Mouse (Mus musculus) midbrain, embryonic 14.5 days (tissue): ENCODE data around the gene Tacstd2. TPM values are rescaled to one million over a fixed set of nuclear protein-coding genes. Genes with fewer than 3 reads are reported as not detected.
A peak's percentile ranks its signal among the peaks of the same experiment; 100 is the strongest.

Experiments used
- ATAC-seq: fragments of 200-750 bp; cut with Nextera tagmentation; 2 replicates; pipeline ENCODE4 v1.8.0; 2017; ENCODE audit warnings: moderate number of reproducible peaks, moderate library complexity; ENCODE audit not compliant: low FRiP score, low TSS enrichment
- DNase-seq: peaks from one replicate; pipeline ENCODE4 v3.0.0-alpha.2; 2015
- H3K27ac ChIP-seq: fragments of 300-500 bp; sonication (generic); replicated peaks from 2 replicates; pipeline ENCODE4 v1.5.1; 2014; ENCODE audit warnings: mild to moderate bottlenecking, low read depth, low read length, moderate library complexity
- H3K27me3 ChIP-seq: fragments of 300-500 bp; sonication (generic); 2 replicates; pipeline ENCODE4 v1.6.1; 2014; ENCODE audit warnings: low read length, control low read depth, mixed read lengths; ENCODE audit not compliant: control insufficient read depth, insufficient read depth
- H3K36me3 ChIP-seq: fragments of 300-500 bp; sonication (generic); 2 replicates; pipeline ENCODE4 v1.6.1; 2014; ENCODE audit warnings: low read length, control low read depth; ENCODE audit not compliant: control insufficient read depth, insufficient read depth
- H3K4me1 ChIP-seq: fragments of 300-500 bp; sonication (generic); 2 replicates; pipeline ENCODE4 v1.6.1; 2014; ENCODE audit warnings: mild to moderate bottlenecking, antibody characterized with exemption, low read length, control low read depth; ENCODE audit not compliant: control insufficient read depth, insufficient read depth
- H3K4me2 ChIP-seq: fragments of 300-500 bp; sonication (generic); 2 replicates; pipeline ENCODE4 v1.6.1; 2014; ENCODE audit warnings: mild to moderate bottlenecking, low read length, moderate library complexity
- H3K4me3 ChIP-seq: fragments of 300-500 bp; sonication (generic); replicated peaks from 2 replicates; pipeline ENCODE4 v1.5.1; 2014; ENCODE audit warnings: low read depth, low read length
- H3K9ac ChIP-seq: fragments of 300-500 bp; sonication (generic); replicated peaks from 2 replicates; pipeline ENCODE4 v1.6.1; 2014; ENCODE audit warnings: mild to moderate bottlenecking, low read length, moderate library complexity
- H3K9me3 ChIP-seq: fragments of 300-500 bp; sonication (generic); 2 replicates; pipeline ENCODE4 v1.6.1; 2016; ENCODE audit warnings: low read length, control low read depth, mixed read lengths; ENCODE audit not compliant: control insufficient read depth
- WGBS: fragments of 180-500 bp; shearing (Covaris S2); extraction: QIAGEN DNeasy Blood & Tissue Kit; methylation state at CpG from one replicate; pipeline ENCODE4 v1.1.7; 2014; 5-methylcytosine and 5-hydroxymethylcytosine counted together
- polyA plus RNA-seq: library from polyadenylated mRNA; unstranded; fragments of >200 nt; fragmentation: Nextera tagmentation; extraction: Ambion mirVana; gene quantifications from 2 replicates; pipeline ENCODE4 v1.2.1, GENCODE M21; 2014

Tacstd2 gene
- 0.91 and 0.94 TPM in 2 replicates for polyA plus RNA-seq

DNA sequence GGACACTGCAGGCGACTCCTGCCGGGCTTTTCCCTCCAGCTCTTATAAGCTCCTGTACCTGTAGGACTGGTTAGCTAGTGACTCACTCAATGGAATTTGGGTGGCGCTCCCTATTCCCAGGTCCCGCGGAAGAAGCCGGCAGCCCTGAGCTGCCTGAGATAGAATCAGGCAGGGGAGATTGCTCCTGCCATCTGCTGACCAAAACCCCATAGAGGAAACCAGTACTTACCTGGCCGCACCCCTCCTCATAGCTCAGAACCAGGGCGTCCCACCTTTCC, at the start of gene Tacstd2:
Gene Tacstd2 (minus strand): TSS at position 20 of the 278 bp plus-strand sequence.
- ATAC-seq, result no peak
- WGBS, result 7% methylated on average over 8 of the region's 8 CpGs
- peak within 1 kb of the TSS; percentile 50 for H3K4me3 ChIP-seq
- 0 out of 2 replicates have a peak, but pooled peaks cover 2% of the 10 kb centered on the region for H3K4me1 ChIP-seq
- peak within 1 kb of the TSS; percentile 42 for H3K9ac ChIP-seq
- DNase-seq, result peak; percentile 3
- no peaks in the 10 kb centered on the region for H3K36me3 ChIP-seq
- H3K27me3 ChIP-seq, result peaks cover 56% of the 10 kb centered on the region
- no peaks in the 10 kb centered on the region for H3K9me3 ChIP-seq
- no peak within 1 kb of the TSS for H3K27ac ChIP-seq
- H3K4me2 ChIP-seq, result peak within 1 kb of the TSS; percentile 70

DNA sequence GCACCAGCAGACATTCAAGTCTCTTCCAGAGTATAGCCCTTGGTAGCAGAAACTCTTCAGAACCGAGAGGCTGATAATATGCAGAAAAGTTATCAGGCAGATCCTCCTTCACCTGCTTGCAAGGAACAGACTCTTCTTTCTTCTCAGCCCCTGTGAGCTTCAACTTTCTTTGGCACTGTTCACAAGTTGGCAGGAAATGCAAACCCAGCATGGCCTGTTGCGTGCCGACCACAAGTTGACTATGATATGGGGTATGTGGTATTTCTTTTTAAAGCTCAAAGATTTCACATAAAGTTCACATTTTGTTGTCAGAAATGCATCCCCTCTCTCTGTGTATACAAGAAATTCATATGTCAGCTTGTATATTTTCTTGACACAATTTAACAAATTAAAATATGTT, 30.7 kb upstream of the Tacstd2 start:
- H3K27ac ChIP-seq, result no peak overlapping the region
- no peak for ATAC-seq
- no peaks in the 10 kb centered on the region for H3K27me3 ChIP-seq
- H3K4me3 ChIP-seq, result no peak overlapping the region
- H3K9ac ChIP-seq, result no peak overlapping the region
- H3K9me3 ChIP-seq, result no peaks in the 10 kb centered on the region
- DNase-seq, result no peak
- 95% methylated on average over 3 of the region's 3 CpGs for WGBS
- no peaks in the 10 kb centered on the region for H3K4me1 ChIP-seq
- no peaks in the 10 kb centered on the region for H3K36me3 ChIP-seq
- H3K4me2 ChIP-seq, result no peak overlapping the region

- Histone ChIP-seq H3K27ac (no peak overlapping the region), H3K9me3 (no peaks in the 10 kb centered on the region), H3K4me3 (no peak overlapping the region), H3K27me3 (no peaks in the 10 kb centered on the region), H3K9ac (no peak overlapping the region), H3K4me2 (no peak overlapping the region), H3K4me1 (no peaks in the 10 kb centered on the region), H3K36me3 (no peaks in the 10 kb centered on the region)
- no peak for ATAC-seq
- no peak for DNase-seq
These were observed 19.8 kb upstream of the Tacstd2 start for GRCm38 (mm10) chr6:67555376-67555775.

DNA sequence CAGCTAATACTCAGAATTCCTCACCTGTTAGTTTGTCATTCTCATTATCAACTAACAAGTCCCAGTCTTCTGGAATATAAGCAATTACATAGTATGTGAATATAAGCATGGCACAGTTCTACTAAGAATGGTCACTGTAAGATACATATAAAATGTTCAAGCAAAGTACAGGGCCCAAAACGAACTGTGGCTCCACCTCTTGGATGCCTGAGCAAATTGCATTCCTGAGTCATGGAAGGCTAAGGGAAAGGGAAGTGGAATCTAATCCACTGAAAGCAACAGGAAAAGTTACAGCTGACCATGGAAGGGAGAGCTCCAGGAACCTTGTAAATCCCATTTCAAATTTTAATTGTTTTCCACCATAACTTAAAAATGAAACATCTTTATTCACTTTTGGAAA, 14.0 kb upstream of the Tacstd2 start:
- 7% methylated on average over 1 of the region's 1 CpGs for WGBS

GRCm38 (mm10) chr6:67535005-67535776, 405 bp downstream of the Tacstd2 start:
- Histone ChIP-seq H3K27ac (no peak overlapping the region), H3K4me2 (peak overlapping the region; percentile 70), H3K27me3 (peaks cover 56% of the 10 kb centered on the region), H3K4me3 (peak overlapping the region; percentile 50), H3K9me3 (no peaks in the 10 kb centered on the region), H3K36me3 (no peaks in the 10 kb centered on the region), H3K4me1 (0 out of 2 replicates have a peak, but pooled peaks cover 2% of the 10 kb centered on the region), H3K9ac (peak overlapping the region; percentile 42)
- DNase-seq (peak; percentile 65), ATAC-seq (peak; percentile 53; the same call in 1 of the 2 replicates)
- WGBS, result under 1% methylated on average over 62 of the region's 62 CpGs

More for the DNA sequence above, 14.0 kb upstream of the Tacstd2 start:
- ATAC-seq, result no peak
- no peak overlapping the region for H3K4me3 ChIP-seq
- no peak overlapping the region for H3K27ac ChIP-seq
- no peak overlapping the region for H3K9ac ChIP-seq
- H3K4me2 ChIP-seq, result no peak overlapping the region
- no peaks in the 10 kb centered on the region for H3K27me3 ChIP-seq
- no peak for DNase-seq
- no peaks in the 10 kb centered on the region for H3K9me3 ChIP-seq
- no peaks in the 10 kb centered on the region for H3K4me1 ChIP-seq
- no peaks in the 10 kb centered on the region for H3K36me3 ChIP-seq

GRCm38 (mm10) chr6:67534191-67535004, 1.2 kb downstream of the Tacstd2 start:
- 0 out of 2 replicates have a peak, but pooled peaks cover 2% of the 10 kb centered on the region for H3K4me1 ChIP-seq
- ATAC-seq (0 out of 2 replicates have a peak, but pooled peaks have one; percentile 21), DNase-seq (peak; percentile 15)
- peaks cover 56% of the 10 kb centered on the region for H3K27me3 ChIP-seq
- H3K9ac ChIP-seq, result peak overlapping the region; percentile 42; the same call in 1 of the 2 replicates
- no peaks in the 10 kb centered on the region for H3K36me3 ChIP-seq
- WGBS, result 10% methylated on average over 31 of the region's 31 CpGs
- H3K4me2 ChIP-seq, result peak overlapping the region; percentile 70
- H3K27ac ChIP-seq, result no peak overlapping the region
- H3K9me3 ChIP-seq, result no peaks in the 10 kb centered on the region
- peak overlapping the region; percentile 50 for H3K4me3 ChIP-seq

GRCm38 (mm10) chr6:67532665-67533440, 2.7 kb downstream of the Tacstd2 start:
- ATAC-seq (no peak; the same call in 1 of the 2 replicates), DNase-seq (peak; percentile 44)
- H3K4me3 ChIP-seq, result no peak overlapping the region; the same call in 1 of the 2 replicates
- H3K27ac ChIP-seq, result no peak overlapping the region
- WGBS, result 10% methylated on average over 29 of the region's 29 CpGs
- H3K4me2 ChIP-seq, result peak overlapping the region; percentile 45
- no peak overlapping the region for H3K9ac ChIP-seq
- no peaks in the 10 kb centered on the region for H3K36me3 ChIP-seq
- H3K4me1 ChIP-seq, result 0 out of 2 replicates have a peak, but pooled peaks cover 2% of the 10 kb centered on the region
- H3K27me3 ChIP-seq, result peaks cover 56% of the 10 kb centered on the region
- H3K9me3 ChIP-seq, result no peaks in the 10 kb centered on the region

GRCm38 (mm10) chr6:67531822-67532162, 3.8 kb downstream of the Tacstd2 start:
- Histone ChIP-seq H3K4me1 (0 out of 2 replicates have a peak, but pooled peaks cover 2% of the 10 kb centered on the region), H3K36me3 (no peaks in the 10 kb centered on the region), H3K9ac (no peak overlapping the region), H3K9me3 (no peaks in the 10 kb centered on the region), H3K27me3 (peaks cover 54% of the 10 kb centered on the region), H3K27ac (no peak overlapping the region), H3K4me3 (no peak overlapping the region), H3K4me2 (no peak overlapping the region)
- no peak for ATAC-seq
- 64% methylated on average over 7 of the region's 7 CpGs for WGBS
- no peak for DNase-seq
